Mouse (Mus musculus): Measurements from ENCODE around the gene Gadl1. TPM values are rescaled to one million over a fixed set of nuclear protein-coding genes. Genes with fewer than 3 reads are reported as not detected.

Gene Gadl1
- total and polyA plus RNA-seq, 2 experiments: not detected

GRCm38 (mm10) chr9:115880500-115880899 is 28.8 kb upstream of the Gadl1 start:
- no peaks in the 10 kb centered on the region for H3K4me1 ChIP-seq (ENCODE audit: control insufficient read depth, insufficient read depth, low read length)
- H3K79me2 ChIP-seq (ENCODE audit: control insufficient read depth, insufficient read depth, low read length): no peaks in the 10 kb centered on the region
- H3K9ac ChIP-seq (ENCODE audit: low read depth, low read length): no peak overlapping the region
- no peaks in the 10 kb centered on the region for H3K36me3 ChIP-seq (ENCODE audit: control insufficient read depth, insufficient read depth, low read length)
- H3K4me3 ChIP-seq (ENCODE audit: insufficient read depth, low read depth, low read length): no peak overlapping the region
- no peak for DNase-seq (ENCODE audit: extremely low read depth, low read depth, low spot score)
- TF ChIP-seq POLR2A (IDR thresholded peaks at IDR 0.05; ENCODE audit: extremely low read depth, insufficient read depth, low read length) (no peak), CTCF (IDR thresholded peaks at IDR 0.05; ENCODE audit: low read depth, low read length) (no peak)
- 84% methylated on average over 6 of the region's 6 CpGs for WGBS
- H3K27ac ChIP-seq (replicated peaks; ENCODE audit: insufficient read depth, low read depth, low read length): no peak overlapping the region
- H3K27me3 ChIP-seq (ENCODE audit: control insufficient read depth, insufficient read depth, low read length): no peaks in the 10 kb centered on the region

DNA sequence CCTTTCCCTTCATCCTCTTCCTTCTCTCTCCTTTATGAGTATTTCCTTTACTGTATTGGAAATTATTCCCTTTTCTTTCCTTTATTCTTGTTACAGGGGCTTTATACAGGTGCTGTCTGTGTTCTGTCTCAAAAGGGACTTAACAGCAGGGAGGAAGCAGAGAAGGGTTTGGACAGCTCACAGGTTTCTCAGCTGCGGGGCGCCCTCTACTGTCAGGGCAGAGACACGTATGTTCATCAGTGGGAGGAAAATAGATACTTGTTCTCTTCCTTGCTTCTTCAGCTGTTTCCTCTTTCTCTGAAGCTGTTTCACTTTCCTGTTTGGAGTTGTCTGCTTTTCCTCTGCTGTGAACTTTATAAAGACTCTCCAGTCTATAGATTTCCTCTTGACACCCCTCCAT is 28.1 kb upstream of the Gadl1 start:
- DNase-seq (ENCODE audit: extremely low read depth, low read depth, low spot score): peak; percentile 22
- peak; percentile 85 for TF ChIP-seq CTCF (IDR thresholded peaks at IDR 0.05; ENCODE audit: low read depth, low read length)
- no peak for TF ChIP-seq POLR2A (IDR thresholded peaks at IDR 0.05; ENCODE audit: extremely low read depth, insufficient read depth, low read length)
- 84% methylated on average over 3 of the region's 3 CpGs for WGBS

GRCm38 (mm10) chr9:115882627-115883200 is 26.5 kb upstream of the Gadl1 start:
- DNase-seq (ENCODE audit: extremely low read depth, low read depth, low spot score): no peak

More for the DNA sequence above, 28.1 kb upstream of the Gadl1 start:
- no peaks in the 10 kb centered on the region for H3K4me1 ChIP-seq (ENCODE audit: control insufficient read depth, insufficient read depth, low read length)
- no peaks in the 10 kb centered on the region for H3K79me2 ChIP-seq (ENCODE audit: control insufficient read depth, insufficient read depth, low read length)
- no peak overlapping the region for H3K27ac ChIP-seq (replicated peaks; ENCODE audit: insufficient read depth, low read depth, low read length)
- no peak overlapping the region for H3K4me3 ChIP-seq (ENCODE audit: insufficient read depth, low read depth, low read length)
- H3K36me3 ChIP-seq (ENCODE audit: control insufficient read depth, insufficient read depth, low read length): no peaks in the 10 kb centered on the region
- H3K27me3 ChIP-seq (ENCODE audit: control insufficient read depth, insufficient read depth, low read length): no peaks in the 10 kb centered on the region
- no peak overlapping the region for H3K9ac ChIP-seq (ENCODE audit: low read depth, low read length)

GRCm38 (mm10) chr9:115883413-115883812 is 25.8 kb upstream of the Gadl1 start:
- WGBS: 89% methylated on average over 5 of the region's 5 CpGs
- no peak for DNase-seq (ENCODE audit: extremely low read depth, low read depth, low spot score)

More at GRCm38 (mm10) chr9:115882627-115883200, 26.5 kb upstream of the Gadl1 start:
- H3K4me3 ChIP-seq (ENCODE audit: insufficient read depth, low read depth, low read length): no peak overlapping the region
- H3K79me2 ChIP-seq (ENCODE audit: control insufficient read depth, insufficient read depth, low read length): no peaks in the 10 kb centered on the region
- no peaks in the 10 kb centered on the region for H3K27me3 ChIP-seq (ENCODE audit: control insufficient read depth, insufficient read depth, low read length)
- H3K4me1 ChIP-seq (ENCODE audit: control insufficient read depth, insufficient read depth, low read length): no peaks in the 10 kb centered on the region
- no peak overlapping the region for H3K27ac ChIP-seq (replicated peaks; ENCODE audit: insufficient read depth, low read depth, low read length)
- no peak overlapping the region for H3K9ac ChIP-seq (ENCODE audit: low read depth, low read length)
- 75% methylated on average over 5 of the region's 5 CpGs for WGBS
- H3K36me3 ChIP-seq (ENCODE audit: control insufficient read depth, insufficient read depth, low read length): no peaks in the 10 kb centered on the region
- no peak for TF ChIP-seq CTCF (IDR thresholded peaks at IDR 0.05; ENCODE audit: low read depth, low read length)
- TF ChIP-seq POLR2A (IDR thresholded peaks at IDR 0.05; ENCODE audit: extremely low read depth, insufficient read depth, low read length): no peak

GRCm38 (mm10) chr9:115887571-115887970 is 21.7 kb upstream of the Gadl1 start:
- 84% methylated on average over 5 of the region's 5 CpGs for WGBS
- no peaks in the 10 kb centered on the region for H3K79me2 ChIP-seq (ENCODE audit: control insufficient read depth, insufficient read depth, low read length)
- TF ChIP-seq CTCF (IDR thresholded peaks at IDR 0.05; ENCODE audit: low read depth, low read length): no peak
- TF ChIP-seq POLR2A (IDR thresholded peaks at IDR 0.05; ENCODE audit: extremely low read depth, insufficient read depth, low read length): no peak
- no peak overlapping the region for H3K4me3 ChIP-seq (ENCODE audit: insufficient read depth, low read depth, low read length)
- H3K27me3 ChIP-seq (ENCODE audit: control insufficient read depth, insufficient read depth, low read length): no peaks in the 10 kb centered on the region
- no peak overlapping the region for H3K27ac ChIP-seq (replicated peaks; ENCODE audit: insufficient read depth, low read depth, low read length)
- H3K36me3 ChIP-seq (ENCODE audit: control insufficient read depth, insufficient read depth, low read length): no peaks in the 10 kb centered on the region
- H3K4me1 ChIP-seq (ENCODE audit: control insufficient read depth, insufficient read depth, low read length): no peaks in the 10 kb centered on the region
- H3K9ac ChIP-seq (ENCODE audit: low read depth, low read length): no peak overlapping the region
- no peak for DNase-seq (ENCODE audit: extremely low read depth, low read depth, low spot score)

More at GRCm38 (mm10) chr9:115883413-115883812, 25.8 kb upstream of the Gadl1 start:
- H3K36me3 ChIP-seq (ENCODE audit: control insufficient read depth, insufficient read depth, low read length): no peaks in the 10 kb centered on the region
- no peak overlapping the region for H3K4me3 ChIP-seq (ENCODE audit: insufficient read depth, low read depth, low read length)
- no peak overlapping the region for H3K9ac ChIP-seq (ENCODE audit: low read depth, low read length)
- TF ChIP-seq CTCF (IDR thresholded peaks at IDR 0.05; ENCODE audit: low read depth, low read length) (no peak), POLR2A (IDR thresholded peaks at IDR 0.05; ENCODE audit: extremely low read depth, insufficient read depth, low read length) (no peak)
- H3K79me2 ChIP-seq (ENCODE audit: control insufficient read depth, insufficient read depth, low read length): no peaks in the 10 kb centered on the region
- no peaks in the 10 kb centered on the region for H3K27me3 ChIP-seq (ENCODE audit: control insufficient read depth, insufficient read depth, low read length)
- no peak overlapping the region for H3K27ac ChIP-seq (replicated peaks; ENCODE audit: insufficient read depth, low read depth, low read length)
- no peaks in the 10 kb centered on the region for H3K4me1 ChIP-seq (ENCODE audit: control insufficient read depth, insufficient read depth, low read length)

GRCm38 (mm10) chr9:115893131-115893530 is 16.1 kb upstream of the Gadl1 start:
- no peak for DNase-seq (ENCODE audit: extremely low read depth, low read depth, low spot score)
- no peak overlapping the region for H3K4me3 ChIP-seq (ENCODE audit: insufficient read depth, low read depth, low read length)
- WGBS: 85% methylated on average over 4 of the region's 4 CpGs
- no peak overlapping the region for H3K9ac ChIP-seq (ENCODE audit: low read depth, low read length)
- TF ChIP-seq POLR2A (IDR thresholded peaks at IDR 0.05; ENCODE audit: extremely low read depth, insufficient read depth, low read length) (no peak), CTCF (IDR thresholded peaks at IDR 0.05; ENCODE audit: low read depth, low read length) (no peak)
- no peaks in the 10 kb centered on the region for H3K4me1 ChIP-seq (ENCODE audit: control insufficient read depth, insufficient read depth, low read length)
- H3K27ac ChIP-seq (replicated peaks; ENCODE audit: insufficient read depth, low read depth, low read length): no peak overlapping the region
- no peaks in the 10 kb centered on the region for H3K79me2 ChIP-seq (ENCODE audit: control insufficient read depth, insufficient read depth, low read length)
- no peaks in the 10 kb centered on the region for H3K27me3 ChIP-seq (ENCODE audit: control insufficient read depth, insufficient read depth, low read length)
- H3K36me3 ChIP-seq (ENCODE audit: control insufficient read depth, insufficient read depth, low read length): no peaks in the 10 kb centered on the region
